Mouse (Mus musculus) c-Kit-negative CD71-positive TER-119-positive erythroid progenitor cells, embryonic 14.5 days (primary cell): ENCODE measurements around the gene Saa3.
"Not testable (repeated sequence)": the region's sequence is repeated elsewhere in the genome, so short reads cannot be mapped to it uniquely, and the experiment has no call there.

Experiments used
- DNase-seq: peaks from one replicate; pipeline ENCODE4 v3.0.0-alpha.2; 2013; ENCODE audit warnings: low read depth, low spot score

Saa3 gene

GRCm38 (mm10) chr7:46712250-46712649 is 3.2 kb downstream of the Saa3 start:
- DNase-seq = no peak

GRCm38 (mm10) chr7:46710390-46710844 is 5.1 kb downstream of the Saa3 start, which contains the start of gene Saal1:
Gene Saal1, minus strand, starts transcription at chr7:46710680.
- DNase-seq = peak; percentile 78

- no peak for DNase-seq
Observed at GRCm38 (mm10) chr7:46700521-46701025, 14.9 kb downstream of the Saa3 start.

- no peak for DNase-seq
Observed at GRCm38 (mm10) chr7:46696754-46697153, 18.7 kb downstream of the Saa3 start.

DNA sequence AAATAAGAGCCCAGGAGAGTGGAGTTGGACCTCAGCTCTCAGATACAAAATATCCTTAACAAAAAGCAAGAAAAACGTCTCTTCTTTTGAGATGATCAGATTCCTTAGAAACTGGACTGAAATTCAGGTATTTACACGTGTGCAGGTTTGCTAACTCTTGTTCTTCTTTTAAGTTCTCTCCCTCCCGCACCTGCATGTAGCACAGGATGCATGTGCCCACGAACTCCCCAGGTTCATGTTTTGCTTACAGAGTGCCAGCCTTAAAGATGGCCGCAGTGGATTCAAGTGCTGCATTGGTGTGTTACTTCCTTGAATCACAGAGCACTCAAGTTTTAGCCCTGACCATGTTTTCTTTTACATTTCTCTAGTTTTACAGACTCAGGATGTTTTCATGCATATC is 28.7 kb downstream of the Saa3 start:
- DNase-seq = no peak

DNA sequence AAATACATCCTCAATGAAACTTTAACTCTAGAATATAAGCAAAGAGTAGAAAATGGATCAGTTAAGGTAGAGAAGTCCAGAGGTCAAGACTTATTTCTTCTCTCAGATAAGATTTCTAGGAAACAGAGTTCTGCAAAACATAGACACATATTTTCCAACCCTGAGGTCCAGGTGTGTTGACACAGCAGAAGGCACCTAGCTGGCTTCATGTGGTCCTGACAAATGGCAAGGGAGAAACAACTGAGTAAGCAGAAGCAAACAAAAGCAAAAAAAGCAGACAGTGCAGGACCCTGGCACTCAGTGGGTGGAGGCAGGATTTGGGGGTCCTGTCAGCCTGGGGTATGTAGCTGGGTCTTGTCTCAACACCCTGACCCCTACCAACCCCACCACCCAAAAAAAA is 34.8 kb downstream of the Saa3 start:
- DNase-seq = no peak

DNA sequence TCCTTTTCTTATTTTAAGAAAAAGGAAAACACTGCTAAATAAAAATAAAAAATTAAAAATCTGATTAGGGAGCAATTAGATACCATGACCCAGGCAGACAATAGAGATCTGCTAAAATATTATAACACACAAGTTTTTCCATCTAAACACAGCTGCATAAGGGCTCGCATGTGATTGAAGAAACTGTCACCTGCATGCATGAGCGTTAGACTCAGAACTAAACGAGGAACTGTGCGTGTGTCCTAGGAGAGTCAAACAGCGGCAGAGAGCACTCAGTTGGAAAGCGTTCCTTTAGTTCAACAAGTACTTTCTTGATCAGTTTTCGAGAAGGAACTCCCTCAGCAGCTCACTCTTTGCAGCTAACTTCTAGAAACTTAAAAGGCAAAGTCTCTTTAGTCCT is 36.5 kb downstream of the Saa3 start:
- not testable (repeated sequence) for DNase-seq

DNA sequence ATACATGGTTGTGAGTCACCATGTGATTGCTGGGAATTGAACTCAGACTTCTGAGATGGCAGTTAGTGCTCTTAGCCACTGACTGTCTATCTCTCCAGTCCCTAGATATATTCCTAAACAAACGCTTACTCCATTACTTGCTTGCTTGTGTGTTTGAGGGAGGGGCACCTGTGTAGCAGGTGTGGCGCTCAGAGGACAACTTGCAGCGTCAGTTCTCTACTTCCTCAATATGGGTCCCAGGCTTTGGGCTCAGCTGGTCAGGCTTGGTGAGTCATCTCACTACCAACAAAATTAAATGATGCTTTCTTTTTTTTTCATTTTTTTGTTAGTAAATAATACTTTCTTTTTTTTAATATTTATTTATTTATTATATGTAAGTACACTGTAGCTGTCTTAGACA is 37.1 kb downstream of the Saa3 start:
- no peak for DNase-seq

DNA sequence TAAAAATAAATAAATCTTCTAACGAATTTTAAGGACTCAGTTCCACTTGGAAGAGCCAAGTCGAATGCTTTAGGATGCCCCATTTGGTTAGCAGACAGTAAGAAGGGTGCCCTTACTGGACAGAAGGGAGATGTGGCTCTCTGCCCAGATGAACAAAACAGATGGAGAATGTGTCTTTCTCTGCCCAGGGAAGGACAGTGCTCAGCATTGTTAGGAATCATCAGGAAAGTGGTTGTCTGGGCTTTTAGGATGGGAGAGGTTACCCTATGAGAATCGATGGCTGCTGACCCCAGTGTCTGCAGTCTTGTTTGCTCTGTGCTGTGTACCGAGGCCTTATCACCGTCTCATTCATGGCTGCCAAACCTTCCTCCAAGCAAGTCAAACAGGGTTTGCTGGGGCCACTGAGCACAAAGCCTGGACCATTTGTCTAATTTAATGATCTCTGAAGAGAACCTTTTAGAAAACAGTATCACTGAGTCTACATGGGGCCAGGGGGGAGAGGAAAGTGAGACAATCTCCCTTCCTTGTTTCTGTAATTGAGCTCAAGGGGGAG is 38.6 kb downstream of the Saa3 start:
- no peak for DNase-seq

- no peak for DNase-seq
Observed at GRCm38 (mm10) chr7:46675886-46676285, 39.6 kb downstream of the Saa3 start.

DNA sequence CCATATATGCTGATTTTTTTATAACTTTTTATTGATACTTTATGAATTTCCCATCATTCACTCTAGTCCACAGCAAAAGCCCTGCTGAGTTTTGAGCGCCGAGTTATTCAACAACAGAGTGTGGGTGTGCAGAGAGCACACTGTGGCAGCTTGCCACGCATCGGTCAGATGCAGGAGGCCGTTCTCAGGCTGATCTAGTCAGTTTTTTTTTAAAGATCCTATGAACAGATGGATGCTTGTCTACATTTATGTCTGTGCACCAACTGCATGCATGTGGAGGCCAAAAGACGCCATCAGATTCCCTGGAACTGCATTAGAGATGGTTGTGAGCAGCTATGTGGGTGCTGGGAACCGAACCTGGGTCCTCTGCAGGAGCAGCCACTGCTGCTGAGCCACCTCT is 40.4 kb downstream of the Saa3 start:
- no peak for DNase-seq

DNA sequence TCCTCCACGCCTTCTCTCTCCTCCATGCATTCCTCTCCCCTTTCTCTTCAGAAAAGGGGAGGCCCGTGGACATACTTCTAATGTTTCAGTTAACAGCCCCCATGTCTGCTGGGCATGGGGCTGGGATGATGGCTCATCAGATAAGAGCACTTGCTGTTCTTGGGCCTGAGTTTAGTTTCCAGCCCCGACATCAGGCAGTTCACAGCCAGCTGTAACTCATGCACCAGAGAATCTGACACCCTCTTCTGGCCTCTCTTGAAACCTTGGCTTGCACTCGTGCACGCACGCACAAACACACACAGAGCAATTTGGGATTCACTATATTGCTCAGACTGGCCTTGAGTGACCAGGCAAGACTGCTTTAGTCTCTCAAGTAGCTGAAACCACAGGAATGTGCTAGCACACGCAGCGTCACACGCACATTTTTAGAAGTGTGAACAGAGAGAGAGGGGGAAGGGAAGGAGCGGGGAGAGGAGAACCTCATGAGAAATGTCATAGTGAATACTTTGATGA is 43.3 kb downstream of the Saa3 start, which contains the start of gene Tph1:
Gene Tph1 (minus strand): TSS at position 378 of the 513 bp plus-strand sequence.
- no peak for DNase-seq

DNA sequence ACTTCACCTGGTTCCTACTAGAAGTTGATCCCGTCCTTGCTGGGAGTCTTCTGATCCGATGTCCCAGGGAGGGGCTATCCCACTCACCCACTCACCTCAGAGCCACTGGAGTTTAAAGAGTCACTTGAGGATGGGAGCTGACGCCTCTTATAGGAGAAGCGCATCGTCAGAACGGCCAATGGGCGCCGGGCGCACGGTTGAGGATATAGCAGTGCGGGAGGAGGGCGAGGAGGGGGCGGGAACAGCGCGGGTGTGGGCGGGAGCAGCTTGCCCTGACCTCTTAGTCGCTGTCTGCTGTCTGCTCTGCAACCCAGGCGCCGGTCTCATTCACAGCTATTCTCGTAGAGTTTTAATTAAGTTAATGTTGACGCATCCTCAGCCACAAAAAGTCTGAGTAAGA is 48.2 kb downstream of the Saa3 start:
- DNase-seq = no peak

DNA sequence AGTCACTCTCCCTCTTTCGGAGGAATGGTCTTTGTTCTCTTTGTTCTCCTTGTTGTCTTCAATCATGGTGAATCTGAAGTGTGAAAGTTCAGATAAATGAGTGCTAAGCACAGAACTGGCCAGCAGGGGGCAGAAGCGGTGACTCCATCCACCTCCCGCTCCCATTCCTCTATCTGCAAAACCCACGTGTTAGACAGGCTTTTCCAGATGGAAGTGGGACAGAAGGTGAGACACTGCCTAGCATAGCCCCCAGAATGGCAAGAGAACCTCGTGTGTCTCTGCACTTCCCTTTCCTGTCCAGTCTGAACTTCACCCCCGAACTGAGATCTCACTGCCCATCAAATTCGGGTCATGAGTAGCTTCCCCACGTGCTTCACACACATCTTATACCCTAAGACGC is 50.3 kb downstream of the Saa3 start:
- DNase-seq = no peak
